Mouse (Mus musculus) Muller cell, postnatal 12 days (primary cell): ENCODE data around the gene Dnaic1.

Experiments used
- DNase-seq: peaks from one replicate; pipeline ENCODE4 v3.0.0-alpha.2; 2015; ENCODE audit errors: inconsistent ontology term

Dnaic1 gene

GRCm38 (mm10) chr4:41635906-41636305, 66.3 kb downstream of the Dnaic1 start:
- no peak for DNase-seq

- DNase-seq = no peak
Observed at GRCm38 (mm10) chr4:41636366-41636765, 66.8 kb downstream of the Dnaic1 start.

GRCm38 (mm10) chr4:41636882-41637635, 67.5 kb downstream of the Dnaic1 start:
- DNase-seq = no peak

- DNase-seq = no peak
Observed at GRCm38 (mm10) chr4:41638186-41638731, 68.7 kb downstream of the Dnaic1 start.

GRCm38 (mm10) chr4:41638828-41639213, 69.2 kb downstream of the Dnaic1 start:
- no peak for DNase-seq

GRCm38 (mm10) chr4:41639214-41639841, 69.8 kb downstream of the Dnaic1 start:
- no peak for DNase-seq

GRCm38 (mm10) chr4:41639913-41640507, 70.4 kb downstream of the Dnaic1 start, which contains the start of gene Enho:
TSS of gene Enho (minus strand) at chr4:41640324.
- DNase-seq = peak; percentile 97

- DNase-seq = no peak
Observed at GRCm38 (mm10) chr4:41641199-41641822, 71.7 kb downstream of the Dnaic1 start.

- DNase-seq = no peak
Observed at GRCm38 (mm10) chr4:41645488-41645887, 75.9 kb downstream of the Dnaic1 start.

- DNase-seq = no peak
Observed at GRCm38 (mm10) chr4:41648157-41648556, 78.6 kb downstream of the Dnaic1 start.

GRCm38 (mm10) chr4:41648627-41649026, 79.1 kb downstream of the Dnaic1 start:
- DNase-seq = no peak

- peak; percentile 82 for DNase-seq
Observed at GRCm38 (mm10) chr4:41653296-41653695, 83.7 kb downstream of the Dnaic1 start.

- DNase-seq = no peak
Observed at GRCm38 (mm10) chr4:41653730-41654129, 84.2 kb downstream of the Dnaic1 start.

- peak; percentile 61 for DNase-seq
Observed at GRCm38 (mm10) chr4:41654217-41654616, 84.6 kb downstream of the Dnaic1 start.

- DNase-seq = no peak
Observed at GRCm38 (mm10) chr4:41655525-41655924, 86.0 kb downstream of the Dnaic1 start.

- DNase-seq = no peak
Observed at GRCm38 (mm10) chr4:41658566-41659384, 89.2 kb downstream of the Dnaic1 start.

GRCm38 (mm10) chr4:41659556-41659955, 90.0 kb downstream of the Dnaic1 start:
- no peak for DNase-seq

GRCm38 (mm10) chr4:41660851-41661430, 91.4 kb downstream of the Dnaic1 start:
- no peak for DNase-seq

- no peak for DNase-seq
Observed at GRCm38 (mm10) chr4:41662723-41663122, 93.1 kb downstream of the Dnaic1 start.

GRCm38 (mm10) chr4:41663614-41664013, 94.0 kb downstream of the Dnaic1 start:
- no peak for DNase-seq

GRCm38 (mm10) chr4:41664533-41664932, 95.0 kb downstream of the Dnaic1 start:
- DNase-seq = no peak
